Mouse (Mus musculus) embryonic fibroblast, embryonic 13.5 days (primary cell): ENCODE results near the gene H2-M5.

Source experiments
- CTCF ChIP-seq: IDR thresholded peaks from 2 replicates; pipeline ENCODE4 v1.5.1; 2011; ENCODE audit warnings: mild to moderate bottlenecking, control low read depth, low read length, moderate library complexity, borderline replicate concordance; ENCODE audit not compliant: insufficient read depth
- POLR2A ChIP-seq: IDR thresholded peaks from 2 replicates; pipeline ENCODE4 v1.6.1; 2011; ENCODE audit warnings: low read depth, mild to moderate bottlenecking, control low read depth, low read length, moderate library complexity

- TF ChIP-seq CTCF (no peak), POLR2A (no peak)
These were observed 11.5 kb upstream of the H2-M5 start, which contains the start of gene Zfp57 for GRCm38 (mm10) chr17:37000863-37001262.
